Mouse (Mus musculus) heart, postnatal 25 days (tissue): Measurements from ENCODE around the gene Braf. TPM values are rescaled to one million over a fixed set of nuclear protein-coding genes. Genes with fewer than 3 reads are reported as not detected.
A peak's percentile ranks its signal among the peaks of the same experiment; 100 is the strongest.

Source experiments
- DNase-seq: peaks from one replicate; pipeline ENCODE4 v3.0.0; 2022; ENCODE audit warnings: low spot score
- intact Hi-C: fragments of 180-260 bp; cut with DNase I; formaldehyde crosslinking; loops from one replicate; pipeline ENCODE4 v1.15.1; 2025
- total RNA-seq, 2 experiments: library from RNA; stranded (reverse); gene quantifications; 2 replicates each; pipeline ENCODE4 v1.2.3; 2021

Gene Braf
- total RNA-seq, 2 experiments from 2014 or later: 13.2 to 20.8 TPM

GRCm38 (mm10) chr6:39675081-39675480 is 50.2 kb downstream of the Braf start:
- intact Hi-C loops: loop anchor here (5.0 kb wide), 1 partner anchor 107 kb away; no protein-coding TSS in a partner anchor
- no peak for DNase-seq

- intact Hi-C loops: no loop called here
- DNase-seq: no peak
Observed at GRCm38 (mm10) chr6:39611296-39611695, 114.0 kb downstream of the Braf start.

DNA sequence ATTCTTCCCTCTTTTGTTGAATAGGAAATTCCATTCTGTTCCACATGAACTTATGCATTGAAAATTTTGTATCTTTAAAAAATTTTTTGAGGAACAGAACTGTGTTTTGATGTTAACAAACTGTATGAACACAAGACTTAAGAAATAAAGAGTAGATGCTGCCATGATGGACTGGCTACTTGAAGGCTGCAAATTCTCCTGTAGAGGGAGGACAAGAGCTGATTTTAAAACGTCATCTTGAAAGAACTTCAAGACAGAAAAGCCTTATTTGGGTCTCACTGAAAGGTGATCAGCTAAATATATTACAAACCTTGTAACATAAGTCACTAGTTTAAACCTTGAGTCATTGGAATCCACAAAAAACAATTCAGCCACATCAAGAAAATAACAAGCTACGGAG is 115.1 kb downstream of the Braf start:
- DNase-seq: no peak
- intact Hi-C loops: no loop called here

- no peak for DNase-seq
- intact Hi-C loops: no loop called here
Observed at GRCm38 (mm10) chr6:39607365-39607764, 117.9 kb downstream of the Braf start.

DNA sequence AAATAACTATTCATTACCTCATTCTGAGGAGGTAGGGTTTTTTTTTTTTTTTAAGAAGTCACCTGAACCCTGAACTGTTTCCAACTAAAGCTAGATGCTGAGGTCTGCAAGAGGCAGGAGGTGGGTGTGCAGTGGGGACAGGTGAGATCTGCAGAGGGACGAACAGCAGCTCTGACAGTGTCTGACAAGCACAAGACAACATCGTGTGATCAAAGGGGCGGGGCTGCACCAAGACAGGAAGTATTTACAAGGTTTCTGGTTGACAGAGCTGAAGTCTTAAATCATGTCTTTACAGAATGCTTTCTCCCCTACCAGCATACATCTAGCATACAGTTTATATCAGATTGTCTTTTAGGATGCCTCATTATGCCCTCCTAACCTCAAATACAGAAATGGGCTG is 118.4 kb downstream of the Braf start:
- intact Hi-C loops: no loop called here
- DNase-seq: no peak

GRCm38 (mm10) chr6:39606056-39606455 is 119.2 kb downstream of the Braf start:
- no peak for DNase-seq
- intact Hi-C loops: no loop called here

DNA sequence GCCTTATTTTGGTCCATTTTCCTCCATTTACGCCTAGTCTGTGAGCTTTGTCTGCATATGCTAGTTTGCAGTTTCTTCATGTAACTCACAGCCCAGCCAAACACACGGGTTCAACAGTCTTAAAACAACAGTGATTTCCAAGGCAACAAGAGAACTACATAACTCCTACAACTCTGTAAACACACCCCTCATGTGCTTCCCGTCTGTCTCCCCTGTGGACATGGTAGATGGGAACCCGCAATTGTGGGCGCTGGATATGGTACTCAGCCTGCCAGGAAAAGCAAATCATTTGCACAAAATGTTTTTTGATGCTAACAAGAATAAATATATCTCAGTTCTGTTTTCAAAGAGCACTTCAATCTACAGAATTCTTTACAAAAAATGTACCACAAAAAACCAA is 120.7 kb downstream of the Braf start:
- DNase-seq: no peak
- intact Hi-C loops: no loop called here

DNA sequence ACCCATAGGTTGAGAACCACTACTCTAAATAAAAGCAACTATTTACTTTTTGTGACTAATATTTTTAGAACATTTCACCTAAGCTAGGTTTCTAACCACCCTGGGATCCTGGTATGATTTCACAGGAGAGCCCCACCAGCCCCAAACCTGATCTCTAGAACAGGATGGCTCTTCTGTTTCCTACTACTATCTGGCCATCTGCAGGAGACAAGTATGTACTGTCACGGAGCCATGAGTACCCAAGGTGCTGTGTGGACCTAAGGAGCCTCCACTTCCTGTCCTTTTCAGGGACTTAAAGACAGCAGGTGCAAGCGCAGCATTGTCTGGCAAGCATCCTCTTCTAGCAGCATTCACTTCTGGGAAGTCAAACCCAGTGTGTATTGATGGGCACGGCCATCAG is 123.4 kb downstream of the Braf start:
- intact Hi-C loops: no loop called here
- no peak for DNase-seq

- intact Hi-C loops: no loop called here
Observed at GRCm38 (mm10) chr6:39600851-39601250, 124.4 kb downstream of the Braf start.

DNA sequence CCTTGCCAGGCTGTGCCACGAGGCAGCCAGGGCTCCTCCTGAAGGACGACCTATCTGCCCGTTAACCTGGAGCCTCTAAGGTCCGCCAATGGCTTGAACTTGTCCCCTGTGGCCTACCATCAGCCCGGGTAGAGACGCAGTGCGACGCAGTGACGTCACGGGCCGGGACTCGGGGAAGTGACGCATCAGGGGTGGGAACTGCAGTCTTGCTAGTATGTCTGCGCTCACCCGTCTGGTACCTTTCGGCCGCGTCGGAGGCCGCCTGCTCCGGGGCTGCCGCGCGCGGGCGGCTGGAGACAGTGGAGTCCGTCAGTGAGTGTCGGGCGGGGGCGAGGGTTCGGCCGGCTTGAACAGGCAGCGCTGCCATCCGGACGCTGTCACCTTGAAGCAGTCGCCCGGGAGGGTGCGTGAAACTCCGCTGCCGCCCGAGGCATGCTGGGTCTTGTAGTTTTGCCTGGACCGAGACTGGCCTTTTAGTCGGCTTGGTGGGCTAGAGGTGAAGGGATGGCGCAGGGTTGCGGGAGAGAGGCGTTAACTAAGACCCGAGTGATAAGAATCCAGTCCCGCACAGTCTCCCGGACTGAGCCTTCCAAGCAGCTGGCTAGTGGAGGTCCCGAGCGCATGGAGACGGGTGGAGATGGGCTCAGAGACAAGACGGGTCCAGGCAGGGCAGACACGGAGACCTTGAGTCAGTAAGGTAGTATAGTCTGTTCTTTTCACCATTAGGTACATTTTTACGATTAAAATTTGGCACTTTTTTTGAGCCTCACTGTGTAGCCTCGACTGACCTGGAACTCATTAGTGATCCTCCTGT is 132.7 kb downstream of the Braf start, which contains the start of gene Ndufb2:
TSS of gene Ndufb2 (plus strand) at position 174 of the 814 bp plus-strand sequence.
- intact Hi-C loops: loop anchor here (5.0 kb wide), 1 partner anchor 135 kb away; the partner anchor contains the start of gene Braf
- peak; percentile 90 for DNase-seq

More at GRCm38 (mm10) chr6:39600851-39601250, 124.4 kb downstream of the Braf start:
- DNase-seq: no peak

- intact Hi-C loops: loop anchor here (5.0 kb wide), 1 partner anchor 136 kb away; the partner anchor contains the start of gene Braf
Observed at GRCm38 (mm10) chr6:39591481-39591880, 133.8 kb downstream of the Braf start.

DNA sequence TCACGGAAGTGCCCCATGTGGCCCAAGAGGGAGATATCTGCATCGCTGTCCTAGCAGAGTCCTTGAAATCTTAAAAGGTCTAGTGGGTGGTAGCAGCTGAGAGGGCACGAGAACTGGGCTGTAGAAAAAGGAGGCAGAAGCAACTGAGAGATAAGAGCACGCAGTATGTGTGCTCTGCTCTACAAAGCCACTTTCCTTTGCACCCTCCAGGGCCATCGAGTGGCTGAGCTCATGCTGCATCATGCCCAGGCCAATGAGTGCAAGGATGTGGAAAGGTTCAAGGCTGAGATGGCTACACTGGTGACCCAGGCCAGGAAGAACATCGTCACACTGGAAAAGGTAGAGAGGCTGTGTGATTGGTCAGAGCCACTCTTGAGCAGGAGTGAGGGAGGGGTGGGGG is 139.7 kb downstream of the Braf start, which contains the start of gene Gm42420:
TSS of gene Gm42420 (plus strand) at position 237 of the 400 bp plus-strand sequence.
- intact Hi-C loops: no loop called here

More at GRCm38 (mm10) chr6:39591481-39591880, 133.8 kb downstream of the Braf start:
- no peak for DNase-seq

GRCm38 (mm10) chr6:39581087-39581784 is 144.0 kb downstream of the Braf start:
- DNase-seq: no peak
- intact Hi-C loops: no loop called here

More for the DNA sequence above, 139.7 kb downstream of the Braf start, which contains the start of gene Gm42420:
- no peak for DNase-seq

- no peak for DNase-seq
- intact Hi-C loops: no loop called here
Observed at GRCm38 (mm10) chr6:39580558-39580957, 144.7 kb downstream of the Braf start.

DNA sequence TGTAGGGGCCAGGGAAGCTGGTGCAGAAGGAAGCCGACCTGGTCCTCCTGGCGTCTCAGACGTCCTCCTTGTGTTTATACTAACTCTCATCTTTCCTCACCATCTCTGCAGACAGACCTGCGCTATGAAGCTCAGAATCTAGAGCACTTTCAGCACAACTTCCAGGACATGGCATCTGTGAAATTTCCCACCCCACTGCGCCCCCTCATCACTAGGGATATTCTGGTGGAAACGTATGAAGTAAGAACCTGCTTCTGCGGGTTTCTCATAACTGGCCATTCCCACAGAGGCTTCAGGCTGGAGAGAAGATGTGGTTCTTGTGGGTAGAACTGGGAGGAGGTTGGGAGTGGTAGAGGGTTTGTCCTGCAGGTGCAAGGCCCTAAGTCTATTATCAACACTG is 145.7 kb downstream of the Braf start:
- intact Hi-C loops: no loop called here

DNA sequence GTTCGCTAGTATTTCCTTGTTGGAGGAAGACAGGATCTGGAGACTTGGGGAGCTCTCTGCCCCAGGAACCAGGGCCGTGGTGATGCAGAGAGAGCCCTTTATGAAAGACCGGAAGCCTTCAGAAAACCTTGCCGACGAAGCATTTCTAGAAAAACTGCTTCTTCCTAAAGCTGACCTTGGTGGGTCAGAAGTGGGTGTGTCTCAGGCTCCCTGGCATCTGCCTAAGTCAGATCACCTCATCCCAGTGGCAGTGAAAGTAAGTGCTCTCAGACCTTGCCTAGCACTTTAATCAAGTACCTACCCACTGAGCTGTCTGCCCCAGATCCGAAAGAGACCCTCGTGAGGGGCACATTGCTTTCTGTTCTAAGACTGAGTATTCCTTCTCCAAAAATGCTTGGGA is 150.3 kb downstream of the Braf start:
- no peak for DNase-seq
- intact Hi-C loops: no loop called here

More for the DNA sequence above, 145.7 kb downstream of the Braf start:
- DNase-seq: no peak

GRCm38 (mm10) chr6:39574555-39574869 is 150.8 kb downstream of the Braf start:
- DNase-seq: no peak
- intact Hi-C loops: no loop called here

- intact Hi-C loops: no loop called here
- DNase-seq: peak; percentile 64
Observed at GRCm38 (mm10) chr6:39573791-39574554, 151.3 kb downstream of the Braf start, which contains the start of gene Adck2. TSS of gene Adck2 (plus strand) at chr6:39573873.

- no peak for DNase-seq
- intact Hi-C loops: no loop called here
Observed at GRCm38 (mm10) chr6:39570426-39570825, 154.8 kb downstream of the Braf start.

- intact Hi-C loops: loop anchor here (1.0 to 5.0 kb wide), 2 partner anchors 104 to 145 kb away; partner anchors contain the start of gene Mkrn1
- no peak for DNase-seq
Observed at GRCm38 (mm10) chr6:39567528-39567927, 157.7 kb downstream of the Braf start.
